ENCODE assay signal across 11 mouse cellular contexts in genomic region chr2:133498717-133499143, GRCm38 (mm10). TPM values are rescaled to one million over a fixed set of nuclear protein-coding genes. Genes with fewer than 3 reads are reported as not detected.
DNase-seq lines count a peak whose midpoint lies in the region; ATAC-seq lines count a peak whose summit lies in the region.
"Had no signal": no experiment of that assay in that cellular context is flagged by ENCODE, and none has a peak within 500 bp of the region (broad histone marks: within the 10 kb centered on the region; RNA-seq: fewer than 3 reads in every experiment).

No protein-coding gene starts in this region.

- H3K36me3 ChIP-seq in kidney, embryonic 14.5 days (ENCODE audit: control insufficient read depth, insufficient read depth, low read length) = no peaks in the 10 kb centered on the region
- H3K36me3 ChIP-seq in liver, embryonic 12.5 days = no peaks in the 10 kb centered on the region
- H3K36me3 ChIP-seq in macrophage (ENCODE audit: inconsistent target) = no peaks in the 10 kb centered on the region
- H3K36me3 ChIP-seq: hindbrain, embryonic 13.5 days had no signal

- peak; percentile 28 to 74 for DNase-seq in adrenal gland, adult (ENCODE audit: inconsistent age in 2 of 2, low spot score in 1 of 2)
- DNase-seq in adrenal gland, adult 8-10 months = no peak
- DNase-seq in kidney, adult 11 months = peak; percentile 11
- no peak for DNase-seq in left cerebral cortex, postnatal 10 days (ENCODE audit: extremely low spot score in 1 of 2, low spot score in 2 of 2)
- DNase-seq: kidney, postnatal 25 days had no signal

- H3K27ac ChIP-seq in kidney, embryonic 14.5 days (ENCODE audit: low read depth, low read length) = no peak overlapping the region
- H3K27ac ChIP-seq in liver, embryonic 12.5 days = no peak overlapping the region
- H3K27ac ChIP-seq in macrophage = peak overlapping the region; percentile 77
- H3K27ac ChIP-seq: hindbrain, embryonic 13.5 days had no signal

- H3K4me3 ChIP-seq in kidney, embryonic 14.5 days (ENCODE audit: low read length) = no peak overlapping the region
- no peak overlapping the region for H3K4me3 ChIP-seq in liver, embryonic 12.5 days
- H3K4me3 ChIP-seq in macrophage (ENCODE audit: inconsistent target) = no peak overlapping the region
- H3K4me3 ChIP-seq: erythroblast, embryonic 14.5 days; hindbrain, embryonic 13.5 days had no signal

- intact Hi-C loops in left cerebral cortex, postnatal 10 days (cut with DNase I) = no loop called here

- no peak overlapping the region for H3K9ac ChIP-seq in kidney, embryonic 14.5 days (ENCODE audit: low read depth, low read length)
- H3K9ac ChIP-seq in liver, embryonic 12.5 days = no peak overlapping the region
- H3K9ac ChIP-seq: hindbrain, embryonic 13.5 days had no signal

- no peaks in the 10 kb centered on the region for H3K27me3 ChIP-seq in kidney, embryonic 14.5 days (ENCODE audit: control insufficient read depth, insufficient read depth, low read length)
- H3K27me3 ChIP-seq in liver, embryonic 12.5 days (replicated peaks) = no peaks in the 10 kb centered on the region
- H3K27me3 ChIP-seq: hindbrain, embryonic 13.5 days had no signal

- no peak for ATAC-seq in kidney, embryonic 14.5 days (ENCODE audit: low FRiP score, low TSS enrichment)
- ATAC-seq in liver, embryonic 12.5 days = 0 out of 2 replicates have a peak, but pooled peaks have one; percentile 35
- ATAC-seq in megakaryocyte, adult 5-6 weeks (ENCODE audit: poor library complexity, severe bottlenecking) = no peak

- WGBS in kidney, embryonic 14.5 days = 60% methylated on average over 3 of the region's 3 CpGs
- WGBS in liver, embryonic 12.5 days (ENCODE audit: insufficient replicate concordance) = 67% methylated on average over 3 of the region's 3 CpGs
- WGBS in macrophage (ENCODE audit: missing documents) = 81% methylated on average over 3 of the region's 3 CpGs

- H3K9me3 ChIP-seq in kidney, embryonic 14.5 days (ENCODE audit: control insufficient read depth, low read length) = no peaks in the 10 kb centered on the region
- no peaks in the 10 kb centered on the region for H3K9me3 ChIP-seq in liver, embryonic 12.5 days (replicated peaks)
- H3K9me3 ChIP-seq: hindbrain, embryonic 13.5 days had no signal

- no peaks in the 10 kb centered on the region for H3K79me2 ChIP-seq in macrophage (ENCODE audit: inconsistent target)

- no peak overlapping the region for H3K4me2 ChIP-seq in kidney, embryonic 14.5 days (replicated peaks; ENCODE audit: low read depth, low read length)
- H3K4me2 ChIP-seq in liver, embryonic 12.5 days = no peak overlapping the region
- H3K4me2 ChIP-seq: hindbrain, embryonic 13.5 days had no signal

- no peaks in the 10 kb centered on the region for H3K4me1 ChIP-seq in kidney, embryonic 14.5 days (ENCODE audit: control insufficient read depth, insufficient read depth, low read length)
- 0 out of 2 replicates have a peak, but pooled peaks cover 3% of the 10 kb centered on the region for H3K4me1 ChIP-seq in liver, embryonic 12.5 days
- H3K4me1 ChIP-seq: hindbrain, embryonic 13.5 days had no signal

RNA-seq across cellular contexts. Expression of gene Bmp2, which starts 53.2 kb away (rescaled TPM):
- total RNA-seq in adrenal gland, adult 8-10 months (2022) = 10 to 100 TPM in 3 of 4 experiments, 1 to 10 TPM in 1; 7.0 to 17.9 (median 13.7) TPM
- polyA plus RNA-seq in kidney, embryonic 14.5 days (2014; fragmentation: Nextera tagmentation; extraction: Ambion mirVana) = 8.1 and 12.6 TPM in 2 replicates
- polyA plus RNA-seq in liver, embryonic 12.5 days (2016; fragmentation: Nextera tagmentation; extraction: Ambion mirVana) = 6.7 TPM in 2 replicates
- total RNA-seq in macrophage (2018; cell fraction: chromatin; rRNA removed) = 10 to 100 TPM in 6 of 26 experiments, 1 to 10 TPM in 13, under 1 TPM in 7; 0.37 to 54.8 (median 2.2) TPM
- total RNA-seq in macrophage (2018; cell fraction: cytosol; rRNA removed) = 10 to 100 TPM in 11 of 26 experiments, 1 to 10 TPM in 15; 1.2 to 42.4 (median 5.1) TPM
- 10 to 100 TPM in 9 of 26 experiments, 1 to 10 TPM in 17; 1.3 to 84.6 (median 5.4) TPM for total RNA-seq in macrophage (2018; cell fraction: nucleus; rRNA removed)
- 2.2 to 11.1 TPM (median 5.0 TPM) in 3 replicates for polyA plus RNA-seq in macrophage (2018)
- not detected in 2 replicates for total RNA-seq in megakaryocyte, adult 5-6 weeks (2015)
- total RNA-seq in megakaryocyte, adult 5-6 weeks (2017) = 0.07 TPM in 1 of 2 replicates, not detected in the other
- total RNA-seq in left cerebral cortex, postnatal 10 days (2021) = 1 to 10 TPM; 6.2 to 6.9 TPM

Comparison
In these comparisons a context has a peak if more than half of its experiments do, and no peak if none do; other contexts are left out.
1. DNase-seq: peak in adrenal gland, adult (2 of 2) and kidney, adult 11 months (single experiment); none in adrenal gland, adult 8-10 months (single experiment) and left cerebral cortex, postnatal 10 days (0 of 2).
2. RNA of gene Bmp2, which starts 53.2 kb away (total RNA-seq): 7.0 to 17.9 TPM in adrenal gland, adult 8-10 months and 6.2 to 6.9 TPM in left cerebral cortex, postnatal 10 days; 0.07 TPM in megakaryocyte, adult 5-6 weeks; every median in the first group is over 4 times any median in the second.